Mouse (Mus musculus) CD4-positive, CD25-positive, alpha-beta regulatory T cell, adult 4 months (primary cell): ENCODE measurements around the gene Hist1h2bg. TPM values are rescaled to one million over a fixed set of nuclear protein-coding genes. Genes with fewer than 3 reads are reported as not detected.
"Not testable (repeated sequence)": the region's sequence is repeated elsewhere in the genome, so short reads cannot be mapped to it uniquely, and the experiment has no call there.

Experiments
- ATAC-seq: one replicate; pipeline ENCODE4 v1.8.0; 2017
- polyA plus RNA-seq, 2 experiments: library from polyadenylated mRNA; unstranded; fragments of 100-300 nt; shearing (Covaris generic); gene quantifications; one replicate each; pipeline ENCODE4 v1.2.1; 2017

Hist1h2bg gene
- polyA plus RNA-seq, 2 experiments from 2014 or later = 8.0 to 8.6 TPM

GRCm38 (mm10) chr13:23584331-23584730, 13.1 kb downstream of the Hist1h2bg start:
- ATAC-seq = no peak

DNA sequence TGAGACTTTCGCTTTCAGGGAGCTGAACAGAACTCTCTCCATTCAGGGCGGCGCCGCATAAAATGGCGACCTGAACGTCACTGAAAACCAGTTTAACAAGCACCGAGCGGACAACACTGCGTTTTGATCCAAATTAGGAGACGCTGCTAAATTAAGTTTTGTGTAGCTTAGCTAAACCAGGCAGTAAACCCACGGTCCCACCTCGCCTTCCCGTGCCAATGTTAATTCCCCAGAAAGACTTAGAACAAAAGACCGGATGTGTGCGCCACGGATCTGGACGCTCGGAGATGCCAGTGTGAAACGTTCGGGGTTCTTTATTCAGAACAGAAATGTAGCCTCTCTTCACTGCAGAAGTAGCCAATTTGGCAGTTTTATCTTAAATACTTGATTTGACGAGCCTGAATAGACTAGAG, 13.8 kb downstream of the Hist1h2bg start:
- peak; percentile 45 for ATAC-seq

GRCm38 (mm10) chr13:23585442-23586098, 14.4 kb downstream of the Hist1h2bg start:
- ATAC-seq = peak; percentile 79

DNA sequence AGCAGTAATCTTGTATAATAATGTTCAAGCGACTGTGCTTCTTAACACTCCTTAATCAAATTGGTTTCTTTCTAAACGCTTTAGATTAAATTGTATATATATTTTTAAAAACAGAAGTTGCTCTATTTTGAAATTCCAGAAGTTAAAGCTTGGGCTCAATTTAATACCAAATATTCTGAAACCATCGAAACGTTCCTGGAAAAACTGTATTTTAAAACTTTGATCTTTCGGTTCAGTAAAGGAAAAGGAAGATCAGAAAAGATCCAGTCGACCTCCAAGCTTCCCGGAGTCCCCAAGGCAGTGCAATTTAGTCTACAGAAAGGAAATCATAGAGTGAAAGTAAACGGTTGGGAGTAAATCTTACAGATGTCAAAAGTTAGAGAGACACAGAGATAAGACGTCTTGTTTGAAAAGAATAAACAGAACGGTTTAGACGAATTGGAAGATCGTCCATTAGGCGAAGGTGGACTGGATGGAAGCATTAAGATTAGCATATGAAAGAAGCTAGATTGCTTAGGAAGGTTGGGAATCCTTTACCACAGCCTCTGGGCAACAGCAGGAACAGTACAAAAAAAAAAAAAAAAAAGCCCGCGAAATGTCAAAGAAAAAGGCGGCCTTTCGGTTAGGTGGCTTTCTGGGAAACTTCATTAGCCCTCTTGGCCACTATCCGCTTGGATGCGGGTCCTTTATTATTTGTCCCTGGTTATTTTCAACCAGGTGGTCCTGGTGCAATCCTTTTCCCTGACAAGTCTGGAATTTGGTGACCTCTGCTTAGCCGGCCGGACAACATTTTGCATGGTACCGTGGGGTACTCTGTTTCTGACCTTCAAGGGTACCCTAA, 15.1 kb downstream of the Hist1h2bg start:
- no peak for ATAC-seq

DNA sequence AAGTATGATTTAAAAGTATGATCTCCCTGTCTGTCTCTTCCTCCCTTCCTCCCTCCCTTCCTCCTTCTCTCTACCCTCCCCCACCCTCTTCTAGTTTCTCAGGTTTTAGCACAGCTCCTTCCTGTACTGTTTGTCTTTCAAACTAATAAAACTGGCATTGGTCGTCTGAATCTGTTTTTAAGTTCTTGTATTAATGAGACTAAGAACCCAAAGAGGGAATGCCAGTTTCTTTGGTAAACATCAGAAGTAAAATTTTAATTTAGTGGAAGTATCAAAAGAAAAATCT, 15.7 kb downstream of the Hist1h2bg start:
- ATAC-seq = no peak

- ATAC-seq = no peak
These were observed 20.0 kb downstream of the Hist1h2bg start for GRCm38 (mm10) chr13:23591206-23591605.

- ATAC-seq = not testable (repeated sequence)
These were observed 20.7 kb downstream of the Hist1h2bg start for GRCm38 (mm10) chr13:23591886-23592285.

- ATAC-seq = no peak
These were observed 21.4 kb downstream of the Hist1h2bg start for GRCm38 (mm10) chr13:23592614-23593013.

GRCm38 (mm10) chr13:23593051-23593770, 22.0 kb downstream of the Hist1h2bg start:
- peak; percentile 45 for ATAC-seq

DNA sequence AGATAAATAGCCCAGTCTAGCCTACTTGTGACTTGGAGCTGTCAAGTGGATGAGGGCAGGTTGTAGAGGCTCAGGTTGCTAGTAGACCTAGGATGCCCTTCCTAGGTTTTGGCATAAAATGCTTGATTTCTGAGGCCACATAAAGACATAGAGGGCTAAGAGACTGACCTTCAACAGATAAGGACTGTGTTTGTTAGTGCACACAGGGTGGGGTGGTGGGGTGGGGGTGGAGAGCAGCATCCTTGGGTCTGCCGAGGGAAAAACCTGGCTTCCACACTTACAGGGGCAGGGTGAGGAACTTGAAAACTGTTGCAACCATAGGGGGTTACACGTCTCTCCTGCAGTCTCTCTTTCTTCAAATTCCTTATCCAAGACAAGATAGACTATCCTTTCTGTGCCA, 24.0 kb downstream of the Hist1h2bg start:
- no peak for ATAC-seq

- no peak for ATAC-seq
These were observed 24.6 kb downstream of the Hist1h2bg start for GRCm38 (mm10) chr13:23595622-23596372.

GRCm38 (mm10) chr13:23597957-23598356, 26.8 kb downstream of the Hist1h2bg start:
- peak; percentile 84 for ATAC-seq

GRCm38 (mm10) chr13:23603182-23603699, 32.0 kb downstream of the Hist1h2bg start:
- ATAC-seq = no peak

- no peak for ATAC-seq
These were observed 33.3 kb downstream of the Hist1h2bg start for GRCm38 (mm10) chr13:23604452-23604851.

DNA sequence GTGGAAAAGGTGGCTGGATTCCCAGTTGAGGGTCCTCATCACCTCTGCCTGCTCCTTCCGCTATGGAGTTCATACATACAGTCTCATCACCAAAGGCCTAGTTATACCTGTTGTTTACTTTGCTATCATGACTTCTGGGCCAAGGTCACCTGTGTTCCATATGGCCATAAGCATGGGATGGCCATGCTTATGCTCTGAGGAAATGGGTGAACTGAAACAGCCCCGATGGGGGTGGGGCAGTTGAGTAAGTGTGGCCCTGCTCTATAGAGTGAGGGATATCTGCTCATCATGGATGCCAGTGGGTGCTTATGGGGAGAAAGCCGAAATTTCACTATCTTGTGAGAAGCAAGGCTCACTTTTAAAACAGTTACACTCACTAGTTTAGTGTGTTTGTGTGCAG, 33.9 kb downstream of the Hist1h2bg start:
- ATAC-seq = no peak

GRCm38 (mm10) chr13:23609209-23609608, 38.0 kb downstream of the Hist1h2bg start:
- ATAC-seq = no peak

- ATAC-seq = no peak
These were observed 38.6 kb downstream of the Hist1h2bg start for GRCm38 (mm10) chr13:23609844-23610243.

DNA sequence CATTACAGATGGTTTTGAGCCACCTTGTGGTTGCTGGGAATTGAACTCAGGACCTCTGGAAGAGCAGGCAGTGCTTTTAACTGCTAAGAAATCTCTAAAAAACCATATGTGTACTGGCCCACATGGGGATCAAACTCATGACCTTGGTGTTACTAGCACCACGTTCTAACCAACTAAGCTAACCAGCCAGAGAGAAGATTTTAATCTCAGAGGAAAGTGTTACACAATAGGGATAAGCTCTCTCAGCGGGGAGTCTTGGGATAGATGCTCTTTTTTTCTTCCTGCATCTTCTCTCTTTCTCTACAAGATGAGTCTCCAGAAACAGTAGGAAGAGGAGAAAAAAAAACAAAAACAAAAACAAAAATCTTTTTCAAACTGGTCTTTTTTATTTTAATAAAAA, 39.2 kb downstream of the Hist1h2bg start:
- no peak for ATAC-seq

DNA sequence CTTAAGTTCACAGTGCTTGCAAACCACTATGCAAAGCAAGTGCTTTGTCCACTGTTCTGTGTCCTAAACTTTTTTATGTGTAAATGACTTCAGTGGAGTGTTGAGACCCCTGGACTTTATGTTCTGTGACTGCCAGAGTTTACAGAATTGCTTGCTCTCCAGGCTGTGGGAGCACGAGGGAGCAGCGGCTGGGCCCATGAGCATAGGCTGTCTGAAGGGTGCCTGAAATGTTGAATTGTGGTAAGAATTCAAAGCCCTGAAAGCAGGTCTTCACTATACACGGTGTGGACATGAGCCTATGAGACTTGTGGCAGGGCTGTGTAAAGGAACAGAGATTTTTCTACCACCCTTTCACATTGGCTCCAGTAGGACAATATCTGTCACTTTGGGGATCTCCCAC, 40.4 kb downstream of the Hist1h2bg start:
- ATAC-seq = no peak

- ATAC-seq = no peak
These were observed 49.0 kb downstream of the Hist1h2bg start for GRCm38 (mm10) chr13:23620056-23620732.

GRCm38 (mm10) chr13:23620733-23621531, 49.7 kb downstream of the Hist1h2bg start, which contains the start of gene Hist1h2be:
Hist1h2be (minus strand) TSS chr13:23621124.
- peak; percentile 83 for ATAC-seq
